Mouse (Mus musculus) G1E (cell line): ENCODE results near the gene Prrt1. TPM values are rescaled to one million over a fixed set of nuclear protein-coding genes. Genes with fewer than 3 reads are reported as not detected.
A peak's percentile ranks its signal among the peaks of the same experiment; 100 is the strongest.

Experiments
- ATAC-seq: 2 replicates; pipeline ENCODE4 v1.8.0; 2016; ENCODE audit warnings: mild to moderate bottlenecking; ENCODE audit not compliant: insufficient number of reproducible peaks, poor library complexity, low FRiP score, severe bottlenecking; ENCODE audit errors: extremely low read depth
- DNase-seq: peaks from one replicate; pipeline ENCODE4 v3.0.0; 2012; ENCODE audit warnings: low spot score
- H3K27me3 ChIP-seq: 2 replicates; pipeline ENCODE4 v1.6.1; 2012; ENCODE audit warnings: mild to moderate bottlenecking, low read length, inconsistent platforms; ENCODE audit not compliant: insufficient read depth
- H3K36me3 ChIP-seq: replicated peaks from 2 replicates; pipeline ENCODE3; 2012; ENCODE audit warnings: mild to moderate bottlenecking, inconsistent platforms
- H3K4me1 ChIP-seq: 2 replicates; pipeline ENCODE4 v1.6.1; 2012; ENCODE audit warnings: low read depth, low read length, inconsistent platforms, mixed read lengths; ENCODE audit not compliant: insufficient read depth
- H3K4me3 ChIP-seq: 2 replicates; pipeline ENCODE4 v1.5.1; 2012; ENCODE audit warnings: low read depth, mild to moderate bottlenecking, inconsistent platforms, low read length, moderate library complexity, mixed read lengths
- H3K9me3 ChIP-seq: replicated peaks from 2 replicates; pipeline ENCODE4 v1.6.1; 2012; ENCODE audit warnings: inconsistent platforms
- CTCF ChIP-seq: IDR thresholded peaks from 2 replicates; pipeline ENCODE4 v1.5.1; 2012; ENCODE audit warnings: low read depth, low read length, inconsistent platforms, mixed read lengths
- GATA1 ChIP-seq: IDR thresholded peaks from 2 replicates; pipeline ENCODE4 v1.6.1; 2012; ENCODE audit warnings: borderline replicate concordance, low read length, inconsistent platforms, mixed read lengths
- GATA2 ChIP-seq: IDR thresholded peaks from 2 replicates; pipeline ENCODE4 v1.6.1; 2012; ENCODE audit warnings: low read depth, low read length, inconsistent platforms, borderline replicate concordance
- POLR2AphosphoS5 ChIP-seq: IDR thresholded peaks from 2 replicates; pipeline ENCODE4 v1.6.1; 2012; ENCODE audit warnings: low read depth, low read length, inconsistent platforms; ENCODE audit not compliant: insufficient replicate concordance
- TAL1 ChIP-seq: conservative IDR thresholded peaks from 2 replicates; pipeline ENCODE4 v1.6.1; 2012; ENCODE audit warnings: low read depth, low read length, inconsistent platforms, mixed read lengths
- polyA plus RNA-seq: library from polyadenylated mRNA; stranded (reverse); fragments of >175 nt; gene quantifications from 2 replicates; pipeline ENCODE4 v1.2.3, GENCODE M21; 2012
- total RNA-seq, 2 experiments: library from RNA; stranded (forward) in 1 of 2; stranded (reverse) in 1 of 2; fragments of 200-1000 nt in 1 of 2; fragments of >200 nt in 1 of 2; fragmentation: Nextera tagmentation in 1 of 2; gene quantifications; 2 replicates each; pipeline ENCODE4 v1.2.3; 2014 to 2017

Gene Prrt1
- total and polyA plus RNA-seq, 3 experiments, result not detected

DNA sequence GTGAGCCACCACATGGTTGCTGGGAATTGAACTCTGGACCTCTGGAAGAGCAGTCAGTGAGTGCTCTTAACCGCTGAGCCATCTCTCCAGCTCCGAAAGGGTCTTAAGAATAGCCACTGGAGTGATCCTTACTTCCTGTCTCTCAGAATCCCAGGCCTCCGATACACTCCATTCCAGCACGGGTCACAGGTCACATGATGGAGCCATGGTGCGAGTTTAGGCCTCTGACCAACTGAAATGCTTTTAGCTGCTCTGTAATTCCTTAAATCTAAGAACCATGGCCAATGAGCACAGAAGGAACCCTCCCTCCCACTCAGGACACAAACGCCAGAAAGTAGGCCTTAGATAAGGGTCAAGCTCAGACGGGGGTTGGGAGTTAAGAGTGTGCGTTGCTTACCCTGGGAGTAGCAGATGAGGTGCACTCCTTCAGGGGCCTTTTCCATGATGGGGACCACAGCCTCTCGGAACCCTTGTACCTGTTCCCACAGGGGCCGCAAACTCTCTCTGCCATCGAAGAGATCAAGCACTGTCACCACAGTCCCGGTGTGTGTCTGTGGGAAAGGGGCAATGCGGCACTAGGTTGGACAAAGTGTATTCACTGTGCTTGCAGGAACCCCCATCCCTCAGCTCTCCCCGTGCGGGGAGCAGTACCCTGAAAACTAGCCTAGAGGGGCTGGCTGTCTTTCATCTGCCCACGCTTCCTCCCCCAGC is 3.1 kb upstream of the Prrt1 start:
- Histone ChIP-seq H3K9me3 (no peaks in the 10 kb centered on the region), H3K4me3 (peak overlapping the region; percentile 72), H3K36me3 (peaks cover 19% of the 10 kb centered on the region), H3K4me1 (peaks cover 33% of the 10 kb centered on the region), H3K27me3 (peaks cover 39% of the 10 kb centered on the region)
- TF ChIP-seq CTCF (no peak), POLR2AphosphoS5 (no peak), GATA1 (no peak), TAL1 (no peak), GATA2 (no peak)
- no peak for ATAC-seq
- DNase-seq, result no peak

DNA sequence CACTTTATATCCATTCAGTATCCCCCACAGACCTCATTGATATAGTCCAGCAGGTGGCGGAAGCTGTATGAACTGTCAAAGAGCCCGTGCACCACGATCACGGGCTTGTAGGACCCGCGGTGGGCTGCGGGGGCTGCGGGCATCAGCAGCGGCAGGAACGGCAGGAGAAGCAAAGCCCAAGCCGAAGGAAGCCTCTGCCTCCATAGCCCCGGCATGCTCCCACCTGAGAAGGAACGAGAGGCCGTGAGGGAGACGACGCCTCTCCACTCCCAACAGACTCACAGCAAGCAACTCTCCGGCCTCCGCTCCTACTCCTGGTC is 2.6 kb upstream of the Prrt1 start:
- DNase-seq (peak; percentile 21), ATAC-seq (0 out of 2 replicates have a peak, but pooled peaks have one; percentile 18)
- Histone ChIP-seq H3K4me3 (peak overlapping the region; percentile 72), H3K27me3 (peaks cover 39% of the 10 kb centered on the region), H3K4me1 (peaks cover 33% of the 10 kb centered on the region), H3K36me3 (peaks cover 19% of the 10 kb centered on the region), H3K9me3 (no peaks in the 10 kb centered on the region)
- no peak for TF ChIP-seq TAL1
- TF ChIP-seq GATA1, result no peak
- TF ChIP-seq POLR2AphosphoS5, result no peak
- TF ChIP-seq CTCF, result no peak

DNA sequence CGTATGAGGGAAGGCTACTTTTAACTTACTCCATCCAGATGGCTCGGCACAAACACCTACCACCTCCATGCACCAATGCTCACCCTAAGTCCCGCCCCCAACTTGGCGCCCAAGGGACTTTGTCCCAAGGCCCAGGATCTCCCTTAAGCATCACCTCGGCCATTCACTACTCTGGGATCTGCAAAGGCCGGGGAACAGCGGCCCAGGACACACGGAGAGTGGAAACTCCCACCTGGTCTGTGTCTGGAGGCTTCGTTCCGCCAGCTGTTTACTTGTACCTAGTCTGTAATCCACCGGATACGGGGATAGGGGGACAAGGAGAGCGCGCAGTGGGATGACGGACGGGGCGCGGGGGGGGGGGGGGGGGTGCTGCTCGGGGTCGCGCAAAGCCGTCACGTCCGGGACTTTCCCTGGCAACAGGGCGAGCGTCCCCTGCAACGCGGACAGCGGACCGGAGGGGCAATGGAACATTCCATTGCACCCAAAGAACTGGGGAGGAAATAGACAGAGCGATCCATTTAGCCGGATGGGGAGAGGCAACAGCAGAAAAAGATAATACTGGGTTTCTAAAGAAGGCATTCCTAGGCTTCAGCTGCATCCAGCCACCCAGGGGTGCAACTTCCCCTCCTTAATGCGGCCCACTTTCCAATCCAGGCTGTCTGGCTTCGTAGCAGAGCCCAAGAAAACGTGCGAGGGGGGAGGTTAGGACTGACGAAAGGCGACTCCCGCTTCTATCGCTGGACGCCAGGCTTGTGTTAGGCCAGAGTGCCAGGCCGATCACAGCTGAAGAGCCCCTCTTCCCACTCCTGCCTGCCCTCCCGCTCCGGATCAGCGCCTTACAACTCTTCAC is 2.0 kb upstream of the Prrt1 start:
- peaks cover 39% of the 10 kb centered on the region for H3K27me3 ChIP-seq
- ATAC-seq (peak; percentile 64), DNase-seq (peak; percentile 61)
- TF ChIP-seq GATA2 (no peak), CTCF (no peak), GATA1 (no peak), POLR2AphosphoS5 (no peak), TAL1 (no peak)
- peaks cover 17% of the 10 kb centered on the region for H3K36me3 ChIP-seq
- H3K4me1 ChIP-seq, result peaks cover 33% of the 10 kb centered on the region
- no peaks in the 10 kb centered on the region for H3K9me3 ChIP-seq
- peak overlapping the region; percentile 72 for H3K4me3 ChIP-seq

DNA sequence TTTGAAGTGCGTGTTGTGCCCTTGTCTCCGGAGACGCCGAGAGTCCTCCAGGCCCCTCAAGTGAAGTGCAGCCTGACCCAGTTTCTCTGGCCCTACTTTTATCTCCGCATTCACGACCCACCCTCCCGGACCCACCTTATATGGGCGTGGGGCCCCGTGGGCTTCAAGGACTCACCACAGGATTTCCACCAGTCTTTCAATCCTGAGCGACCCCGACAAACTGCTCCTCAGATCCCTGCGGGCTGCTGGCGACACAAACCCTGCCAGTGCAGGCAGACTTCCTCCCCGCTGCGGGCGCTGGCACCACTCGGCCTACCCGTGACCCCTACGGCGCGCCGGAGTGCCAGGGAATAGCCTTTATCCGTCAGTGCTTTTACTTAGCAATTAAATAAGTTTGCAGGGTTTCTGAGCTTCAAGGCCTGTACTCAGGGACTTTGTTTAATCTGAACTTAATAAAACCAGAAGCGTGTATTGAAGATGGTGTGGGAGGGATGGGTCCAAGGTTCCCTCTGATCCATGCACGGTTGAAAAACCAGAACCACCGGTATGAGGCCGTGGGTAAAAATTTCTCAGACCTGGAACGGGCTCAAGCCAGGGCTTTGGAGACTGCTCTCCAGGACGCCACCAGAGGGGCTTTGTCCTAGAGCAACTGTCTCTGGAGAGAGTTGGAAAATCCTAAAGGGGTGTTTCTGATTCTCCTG is 1.2 kb upstream of the Prrt1 start, which contains the start of gene Ppt2:
Gene Ppt2, minus strand, starts transcription at position 568 of the 701 bp plus-strand sequence.
- TF ChIP-seq CTCF, result no peak
- TF ChIP-seq GATA1, result no peak
- no peak for TF ChIP-seq TAL1
- TF ChIP-seq GATA2, result no peak
- TF ChIP-seq POLR2AphosphoS5, result no peak
- DNase-seq (no peak), ATAC-seq (no peak)
- Histone ChIP-seq H3K27me3 (peaks cover 39% of the 10 kb centered on the region), H3K4me3 (peak within 1 kb of the TSS; percentile 72), H3K4me1 (peaks cover 26% of the 10 kb centered on the region), H3K36me3 (peaks cover 9% of the 10 kb centered on the region), H3K9me3 (no peaks in the 10 kb centered on the region)

DNA sequence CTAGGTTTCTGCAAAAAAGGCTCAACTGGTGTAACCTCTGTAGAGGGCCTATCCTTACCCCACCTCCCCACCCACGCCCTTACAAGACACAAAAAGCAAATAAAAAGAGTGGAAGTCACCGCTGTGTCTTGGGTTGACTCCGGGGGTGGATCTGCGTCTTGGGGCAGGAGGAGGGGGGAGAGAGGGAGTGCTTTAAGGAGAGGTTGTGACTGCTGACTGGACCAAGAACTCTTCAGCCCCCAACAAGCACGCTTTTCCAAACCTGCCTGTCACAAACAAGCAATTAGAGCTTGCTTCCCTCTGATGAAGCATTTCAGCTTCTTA is 727 bp upstream of the Prrt1 start:
- Histone ChIP-seq H3K9me3 (no peaks in the 10 kb centered on the region), H3K4me1 (peaks cover 26% of the 10 kb centered on the region), H3K36me3 (peaks cover 6% of the 10 kb centered on the region), H3K4me3 (no peak overlapping the region), H3K27me3 (peaks cover 44% of the 10 kb centered on the region)
- TF ChIP-seq CTCF, result no peak
- TF ChIP-seq GATA1, result no peak
- TF ChIP-seq TAL1, result no peak
- no peak for TF ChIP-seq GATA2
- TF ChIP-seq POLR2AphosphoS5, result no peak
- ATAC-seq, result no peak
- DNase-seq, result no peak
